Mouse (Mus musculus): Measurements from ENCODE around the gene Ccm2. TPM values are rescaled to one million over a fixed set of nuclear protein-coding genes. Genes with fewer than 3 reads are reported as not detected.

Ccm2 gene
- polyA plus RNA-seq (2012; ENCODE audit: insufficient read depth, low replicate concordance): 11.6 and 24.8 TPM in 2 replicates

GRCm38 (mm10) chr11:6546205-6547013 is at the start of gene Ccm2:
Gene Ccm2, plus strand, starts transcription at chr11:6546887.
- no peak for TF ChIP-seq FLI1 (IDR thresholded peaks at IDR 0.05; ENCODE audit: low read length)
- peaks cover 40% of the 10 kb centered on the region for H3K4me1 ChIP-seq
- H3K4me3 ChIP-seq (replicated peaks): peak within 1 kb of the TSS; percentile 94
- H3K27me3 ChIP-seq (replicated peaks): no peaks in the 10 kb centered on the region
- H3K9me3 ChIP-seq: no peaks in the 10 kb centered on the region
- peaks cover 16% of the 10 kb centered on the region for H3K36me3 ChIP-seq (replicated peaks; ENCODE audit: low read length)

- H3K9me3 ChIP-seq: no peaks in the 10 kb centered on the region
- peaks cover 9% of the 10 kb centered on the region for H3K27me3 ChIP-seq (replicated peaks)
- peaks cover 9% of the 10 kb centered on the region for H3K4me1 ChIP-seq
- H3K4me3 ChIP-seq (replicated peaks): no peak overlapping the region
- no peaks in the 10 kb centered on the region for H3K36me3 ChIP-seq (replicated peaks; ENCODE audit: low read length)
- TF ChIP-seq GATA1 (IDR thresholded peaks at IDR 0.05; ENCODE audit: borderline replicate concordance, low read length): no peak
- TF ChIP-seq FLI1 (IDR thresholded peaks at IDR 0.05; ENCODE audit: low read length): no peak
These were observed 49.3 kb upstream of the Ccm2 start for GRCm38 (mm10) chr11:6497311-6497948.

GRCm38 (mm10) chr11:6502506-6502905 is 44.2 kb upstream of the Ccm2 start:
- H3K36me3 ChIP-seq (replicated peaks; ENCODE audit: low read length): peaks cover 36% of the 10 kb centered on the region
- H3K4me3 ChIP-seq (replicated peaks): no peak overlapping the region
- H3K9me3 ChIP-seq: no peaks in the 10 kb centered on the region
- no peak for TF ChIP-seq FLI1 (IDR thresholded peaks at IDR 0.05; ENCODE audit: low read length)
- TF ChIP-seq GATA1 (IDR thresholded peaks at IDR 0.05; ENCODE audit: borderline replicate concordance, low read length): no peak
- peaks cover 7% of the 10 kb centered on the region for H3K27me3 ChIP-seq (replicated peaks)
- H3K4me1 ChIP-seq: peaks cover 3% of the 10 kb centered on the region

- no peak for TF ChIP-seq FLI1 (IDR thresholded peaks at IDR 0.05; ENCODE audit: low read length)
- no peak for TF ChIP-seq GATA1 (IDR thresholded peaks at IDR 0.05; ENCODE audit: borderline replicate concordance, low read length)
- Histone ChIP-seq H3K27me3 (replicated peaks) (no peaks in the 10 kb centered on the region), H3K36me3 (replicated peaks; ENCODE audit: low read length) (peaks cover 53% of the 10 kb centered on the region)
These were observed 42.5 kb upstream of the Ccm2 start for GRCm38 (mm10) chr11:6504226-6504625.

GRCm38 (mm10) chr11:6504689-6505088 is 42.0 kb upstream of the Ccm2 start:
- H3K27me3 ChIP-seq (replicated peaks): no peaks in the 10 kb centered on the region
- TF ChIP-seq GATA1 (IDR thresholded peaks at IDR 0.05; ENCODE audit: borderline replicate concordance, low read length) (no peak), FLI1 (IDR thresholded peaks at IDR 0.05; ENCODE audit: low read length) (no peak)
- H3K9me3 ChIP-seq: no peaks in the 10 kb centered on the region
- peaks cover 58% of the 10 kb centered on the region for H3K36me3 ChIP-seq (replicated peaks; ENCODE audit: low read length)
- H3K4me1 ChIP-seq: peaks cover 15% of the 10 kb centered on the region
- no peak overlapping the region for H3K4me3 ChIP-seq (replicated peaks)

More at GRCm38 (mm10) chr11:6504226-6504625, 42.5 kb upstream of the Ccm2 start:
- Histone ChIP-seq H3K4me1 (peaks cover 15% of the 10 kb centered on the region), H3K4me3 (replicated peaks) (no peak overlapping the region), H3K9me3 (no peaks in the 10 kb centered on the region)

- H3K27me3 ChIP-seq (replicated peaks): no peaks in the 10 kb centered on the region
- TF ChIP-seq GATA1 (IDR thresholded peaks at IDR 0.05; ENCODE audit: borderline replicate concordance, low read length) (no peak), FLI1 (IDR thresholded peaks at IDR 0.05; ENCODE audit: low read length) (no peak)
- H3K36me3 ChIP-seq (replicated peaks; ENCODE audit: low read length): peaks cover 76% of the 10 kb centered on the region
- H3K4me3 ChIP-seq (replicated peaks): no peak overlapping the region
- peaks cover 20% of the 10 kb centered on the region for H3K4me1 ChIP-seq
- no peaks in the 10 kb centered on the region for H3K9me3 ChIP-seq
These were observed 40.2 kb upstream of the Ccm2 start for GRCm38 (mm10) chr11:6506516-6506915.

GRCm38 (mm10) chr11:6508269-6508876 is 38.3 kb upstream of the Ccm2 start:
- Histone ChIP-seq H3K4me3 (replicated peaks) (no peak overlapping the region), H3K27me3 (replicated peaks) (no peaks in the 10 kb centered on the region), H3K9me3 (no peaks in the 10 kb centered on the region), H3K36me3 (replicated peaks; ENCODE audit: low read length) (peaks cover 95% of the 10 kb centered on the region), H3K4me1 (peaks cover 21% of the 10 kb centered on the region)
- TF ChIP-seq GATA1 (IDR thresholded peaks at IDR 0.05; ENCODE audit: borderline replicate concordance, low read length) (no peak), FLI1 (IDR thresholded peaks at IDR 0.05; ENCODE audit: low read length) (no peak)

- H3K27me3 ChIP-seq (replicated peaks): no peaks in the 10 kb centered on the region
- peaks cover 38% of the 10 kb centered on the region for H3K4me1 ChIP-seq
- H3K36me3 ChIP-seq (replicated peaks; ENCODE audit: low read length): peaks cover 94% of the 10 kb centered on the region
- TF ChIP-seq GATA1 (IDR thresholded peaks at IDR 0.05; ENCODE audit: borderline replicate concordance, low read length) (no peak), FLI1 (IDR thresholded peaks at IDR 0.05; ENCODE audit: low read length) (no peak)
- H3K4me3 ChIP-seq (replicated peaks): no peak overlapping the region
- no peaks in the 10 kb centered on the region for H3K9me3 ChIP-seq
These were observed 31.9 kb upstream of the Ccm2 start for GRCm38 (mm10) chr11:6514837-6515236.

GRCm38 (mm10) chr11:6519491-6520033 is 27.1 kb upstream of the Ccm2 start:
- TF ChIP-seq FLI1 (IDR thresholded peaks at IDR 0.05; ENCODE audit: low read length) (no peak), GATA1 (IDR thresholded peaks at IDR 0.05; ENCODE audit: borderline replicate concordance, low read length) (no peak)
- Histone ChIP-seq H3K36me3 (replicated peaks; ENCODE audit: low read length) (peaks cover 63% of the 10 kb centered on the region), H3K4me1 (peaks cover 72% of the 10 kb centered on the region), H3K4me3 (replicated peaks) (peak overlapping the region; percentile 91), H3K27me3 (replicated peaks) (no peaks in the 10 kb centered on the region), H3K9me3 (no peaks in the 10 kb centered on the region)
